Mouse (Mus musculus) cerebellum, adult 2 months (tissue): ENCODE measurements at regions not wholly inside any gene's neighbourhood (a gene's known extent, or its start where the extent isn't known, plus 50 kb on each side); places are given as distances from the start of the nearest gene placed in this dataset.

Source experiments
- CTCF ChIP-seq: fragments of 200-500 bp; IDR thresholded peaks from 2 replicates; pipeline ENCODE4 v1.5.1; 2011; ENCODE audit warnings: low read depth, mild to moderate bottlenecking, control low read depth, low read length, moderate library complexity, borderline replicate concordance; ENCODE audit not compliant: insufficient read depth
- POLR2A ChIP-seq: fragments of 200-500 bp; IDR thresholded peaks from 2 replicates; pipeline ENCODE4 v1.6.1; 2011; ENCODE audit warnings: low read length, control low read depth, borderline replicate concordance; ENCODE audit not compliant: insufficient read depth

- no peak for TF ChIP-seq POLR2A
- TF ChIP-seq CTCF = no peak
These were observed 145.6 kb downstream of the Vegfa start for GRCm38 (mm10) chr17:45886420-45887049.
